Mouse (Mus musculus) heart, postnatal 0 days (tissue): ENCODE results near the gene Zfp574. TPM values are rescaled to one million over a fixed set of nuclear protein-coding genes. Genes with fewer than 3 reads are reported as not detected.

Experiments
- ATAC-seq: fragments of 200-750 bp; cut with Nextera tagmentation; 2 replicates; pipeline ENCODE4 v1.8.0; 2017; ENCODE audit warnings: low read depth, moderate number of reproducible peaks, moderate library complexity; ENCODE audit not compliant: insufficient read depth
- DNase-seq: peaks from one replicate; pipeline ENCODE4 v3.0.0-alpha.2; 2016; ENCODE audit warnings: low spot score
- H3K27ac ChIP-seq: fragments of 300-500 bp; sonication (generic); 2 replicates; pipeline ENCODE4 v1.5.1; 2014; ENCODE audit warnings: low read depth, mild to moderate bottlenecking
- H3K27me3 ChIP-seq: fragments of 300-500 bp; sonication (generic); 2 replicates; pipeline ENCODE4 v1.6.1; 2014; ENCODE audit warnings: low read length, mixed read lengths; ENCODE audit not compliant: control insufficient read depth, insufficient read depth
- H3K36me3 ChIP-seq: fragments of 300-500 bp; sonication (generic); replicated peaks from 2 replicates; pipeline ENCODE4 v1.6.1; 2014; ENCODE audit warnings: low read length, mixed read lengths; ENCODE audit not compliant: control insufficient read depth, insufficient read depth
- H3K4me1 ChIP-seq: fragments of 300-500 bp; sonication (generic); 2 replicates; pipeline ENCODE4 v1.6.1; 2014; ENCODE audit warnings: antibody characterized with exemption; ENCODE audit not compliant: control insufficient read depth, insufficient read depth
- H3K4me2 ChIP-seq: fragments of 300-500 bp; sonication (generic); 2 replicates; pipeline ENCODE4 v1.6.1; 2014; ENCODE audit warnings: low read depth, mild to moderate bottlenecking, low read length, moderate library complexity
- H3K4me3 ChIP-seq: fragments of 300-500 bp; sonication (generic); 2 replicates; pipeline ENCODE4 v1.5.1; 2014; ENCODE audit warnings: low read depth, low read length
- H3K9ac ChIP-seq: fragments of 300-500 bp; sonication (generic); replicated peaks from 2 replicates; pipeline ENCODE4 v1.6.1; 2014; ENCODE audit warnings: low read depth, low read length, mixed read lengths
- H3K9me3 ChIP-seq: fragments of 300-500 bp; sonication (generic); replicated peaks from 2 replicates; pipeline ENCODE4 v1.6.1; 2016; ENCODE audit warnings: low read length; ENCODE audit not compliant: control insufficient read depth
- CTCF ChIP-seq: IDR thresholded peaks from 2 replicates; pipeline ENCODE4 v1.5.1; 2016; ENCODE audit warnings: antibody characterized with exemption, control low read depth, low read depth
- EP300 ChIP-seq: IDR thresholded peaks from 2 replicates; pipeline ENCODE4 v1.6.1; 2016; ENCODE audit warnings: antibody characterized with exemption, low read depth
- WGBS: fragments of 180-500 bp; shearing (Covaris S2); extraction: QIAGEN DNeasy Blood & Tissue Kit; methylation state at CpG from one replicate; pipeline ENCODE4 v1.1.7; 2014; 5-methylcytosine and 5-hydroxymethylcytosine counted together
- polyA plus RNA-seq: library from polyadenylated mRNA; unstranded; fragments of >200 nt; fragmentation: Nextera tagmentation; extraction: Ambion mirVana; gene quantifications from 2 replicates; pipeline ENCODE4 v1.2.1, GENCODE M21; 2015
- total RNA-seq: library from RNA; depleted of rRNA; stranded (reverse); fragments of >200 nt; gene quantifications from 2 replicates; pipeline ENCODE4 v1.2.3, GENCODE M21; 2014; ENCODE audit warnings: low replicate concordance

The Zfp574 gene
- total and polyA plus RNA-seq, 2 experiments from 2014 or later: 9.8 to 11.6 TPM

DNA sequence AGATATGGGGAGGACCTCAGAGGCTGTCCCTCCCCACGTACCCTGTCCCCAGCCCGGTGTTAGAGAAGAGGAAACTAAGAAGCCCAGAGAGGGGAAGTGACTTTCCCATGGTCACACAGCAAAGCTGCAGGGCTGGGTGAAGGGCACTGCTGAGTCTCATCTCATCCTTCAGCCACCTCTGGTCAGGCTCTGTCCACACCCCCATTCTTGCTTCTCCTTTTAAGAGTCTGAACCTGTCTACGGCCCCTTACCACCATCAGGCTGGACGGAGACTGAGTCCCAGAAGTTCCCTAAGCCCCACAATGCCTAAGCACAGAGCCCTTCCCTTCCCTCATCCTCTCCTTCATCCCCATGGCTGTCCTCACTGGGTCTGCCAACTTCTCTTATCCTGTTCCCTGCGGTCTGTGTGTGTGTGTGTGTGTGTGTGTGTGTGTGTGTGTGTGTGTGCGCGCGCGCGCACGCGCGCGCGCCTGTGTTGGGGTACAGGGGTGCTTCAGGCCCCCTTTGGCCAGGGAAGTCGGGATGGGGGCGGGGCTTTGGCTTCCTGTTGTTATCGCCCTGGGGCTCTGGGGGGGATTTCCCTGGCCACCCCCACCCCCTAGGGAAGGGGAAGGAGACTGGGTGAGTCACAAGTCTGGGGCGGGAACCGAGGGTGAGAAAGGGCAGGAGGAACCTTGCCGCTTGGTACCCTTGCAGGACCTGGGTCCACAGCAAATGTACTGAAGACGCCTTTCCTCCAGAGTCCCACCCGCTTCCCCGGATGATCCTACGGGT lies 47.9 kb downstream of the Zfp574 start:
- Histone ChIP-seq H3K4me1 (no peaks in the 10 kb centered on the region), H3K27ac (no peak overlapping the region), H3K4me2 (no peak overlapping the region), H3K9ac (no peak overlapping the region), H3K36me3 (no peaks in the 10 kb centered on the region), H3K4me3 (no peak overlapping the region), H3K27me3 (peaks cover 3% of the 10 kb centered on the region; the same call in 1 of the 2 replicates), H3K9me3 (no peaks in the 10 kb centered on the region)
- no peak for TF ChIP-seq CTCF
- no peak for TF ChIP-seq EP300
- 67% methylated on average over 25 of the region's 25 CpGs for WGBS
- ATAC-seq: peak; percentile 20
- DNase-seq: no peak

DNA sequence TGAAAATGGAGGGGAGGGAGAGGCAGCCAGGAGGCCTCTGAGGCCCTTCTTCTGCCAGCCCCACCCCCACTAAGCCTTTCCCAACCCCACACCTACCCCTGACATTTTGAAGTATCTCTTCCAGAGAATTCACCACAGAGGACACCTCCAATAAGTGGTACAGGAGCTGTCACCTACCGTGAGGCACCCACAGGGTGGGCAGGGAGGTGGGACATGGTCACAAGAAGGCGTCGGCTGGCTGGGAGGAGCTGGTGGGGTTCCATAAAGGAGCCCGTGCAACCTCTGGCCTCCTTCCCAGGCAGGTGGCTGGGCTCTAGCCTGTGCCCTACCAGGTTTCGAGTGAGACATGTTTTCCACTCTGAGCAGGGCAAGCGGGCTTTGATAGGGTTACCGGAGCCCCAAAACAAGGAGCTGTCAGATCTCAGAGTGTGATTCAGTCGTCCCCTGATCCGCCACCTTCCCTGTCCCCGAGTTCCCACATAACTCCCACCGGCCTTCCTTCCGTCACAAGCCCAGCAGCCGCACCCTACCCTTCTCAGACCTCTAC lies 48.9 kb downstream of the Zfp574 start:
- Histone ChIP-seq H3K27me3 (no peaks in the 10 kb centered on the region), H3K4me2 (no peak overlapping the region), H3K27ac (no peak overlapping the region), H3K9me3 (no peaks in the 10 kb centered on the region), H3K4me1 (no peaks in the 10 kb centered on the region), H3K4me3 (no peak overlapping the region), H3K36me3 (no peaks in the 10 kb centered on the region), H3K9ac (no peak overlapping the region)
- ATAC-seq: no peak
- TF ChIP-seq EP300: no peak
- no peak for TF ChIP-seq CTCF
- 62% methylated on average over 13 of the region's 13 CpGs for WGBS
- DNase-seq: no peak

- Histone ChIP-seq H3K4me1 (no peaks in the 10 kb centered on the region), H3K27ac (no peak overlapping the region), H3K27me3 (peaks cover 11% of the 10 kb centered on the region), H3K9ac (no peak overlapping the region), H3K36me3 (no peaks in the 10 kb centered on the region), H3K4me3 (no peak overlapping the region), H3K4me2 (no peak overlapping the region), H3K9me3 (no peaks in the 10 kb centered on the region)
- DNase-seq (no peak), ATAC-seq (no peak)
- no peak for TF ChIP-seq EP300
- no peak for TF ChIP-seq CTCF
- WGBS: 71% methylated on average over 10 of the region's 10 CpGs
Observed at GRCm38 (mm10) chr7:25125716-25126281, 53.4 kb downstream of the Zfp574 start.

GRCm38 (mm10) chr7:25127971-25128370 lies 55.6 kb downstream of the Zfp574 start:
- Histone ChIP-seq H3K4me2 (no peak overlapping the region), H3K36me3 (no peaks in the 10 kb centered on the region), H3K4me3 (no peak overlapping the region), H3K27ac (no peak overlapping the region), H3K9ac (no peak overlapping the region), H3K27me3 (peaks cover 33% of the 10 kb centered on the region), H3K4me1 (no peaks in the 10 kb centered on the region), H3K9me3 (no peaks in the 10 kb centered on the region)
- no peak for ATAC-seq
- no peak for DNase-seq
- 66% methylated on average over 9 of the region's 9 CpGs for WGBS
- TF ChIP-seq EP300 (no peak), CTCF (no peak)

- Histone ChIP-seq H3K4me3 (no peak overlapping the region), H3K36me3 (no peaks in the 10 kb centered on the region), H3K4me2 (no peak overlapping the region), H3K27me3 (peaks cover 48% of the 10 kb centered on the region), H3K27ac (no peak overlapping the region), H3K9me3 (no peaks in the 10 kb centered on the region), H3K4me1 (no peaks in the 10 kb centered on the region), H3K9ac (no peak overlapping the region)
- 39% methylated on average over 13 of the region's 13 CpGs for WGBS
- DNase-seq (no peak), ATAC-seq (no peak)
- TF ChIP-seq EP300 (no peak), CTCF (no peak)
Observed at GRCm38 (mm10) chr7:25129390-25129979, 57.1 kb downstream of the Zfp574 start.
